Mouse (Mus musculus) adrenal gland, postnatal 36 days (tissue): ENCODE results near the gene Zmiz1. TPM values are rescaled to one million over a fixed set of nuclear protein-coding genes. Genes with fewer than 3 reads are reported as not detected.
A peak's percentile ranks its signal among the peaks of the same experiment; 100 is the strongest.

Source experiments
- DNase-seq, 2 experiments: peaks; one replicate each; pipeline ENCODE4 v3.0.0; 2021; ENCODE audit warnings: mixed read lengths in 1 of 2
- total RNA-seq, 2 experiments: library from RNA; stranded (reverse); gene quantifications; 2 replicates each; pipeline ENCODE4 v1.2.3; 2021

Gene Zmiz1
- total RNA-seq, 2 experiments from 2014 or later, result 98.2 to 143 TPM

- no peak for DNase-seq
Observed at GRCm38 (mm10) chr14:25491961-25492360, 33.0 kb downstream of the Zmiz1 start.

DNA sequence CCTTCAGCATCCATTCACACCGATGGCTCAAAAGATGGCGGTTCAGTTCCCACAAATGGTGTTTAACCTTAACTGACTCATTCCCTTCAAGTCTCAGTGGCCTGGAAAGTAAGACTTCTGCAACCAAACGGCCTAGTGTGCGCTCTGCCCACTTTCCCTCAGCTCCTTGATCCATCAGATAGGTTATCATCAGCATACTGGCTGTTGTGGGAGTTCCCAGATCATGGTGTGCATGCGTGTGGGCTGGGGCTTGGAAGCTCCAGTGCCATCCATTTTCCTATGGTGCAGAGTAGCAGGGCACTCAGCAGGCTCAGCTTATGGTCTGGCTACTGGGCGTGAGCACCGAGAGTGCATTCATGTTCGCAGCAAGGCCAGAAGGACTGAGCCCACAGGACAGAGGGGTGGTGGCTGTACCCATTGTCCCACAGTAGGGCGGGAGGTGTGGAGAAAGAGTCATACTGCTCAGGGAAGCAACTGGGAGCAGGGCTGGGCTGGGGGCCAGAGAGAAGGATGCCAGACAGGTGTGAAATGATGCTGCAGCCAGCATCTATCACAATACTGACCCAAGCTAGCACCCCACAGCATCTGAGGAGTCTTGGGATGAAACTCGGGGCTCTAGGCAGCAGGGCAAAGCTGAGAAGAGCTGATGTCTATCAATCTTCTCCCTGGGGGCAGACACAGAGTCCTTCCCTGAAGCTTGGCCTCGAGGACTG lies 33.7 kb downstream of the Zmiz1 start:
- DNase-seq, result no peak

DNA sequence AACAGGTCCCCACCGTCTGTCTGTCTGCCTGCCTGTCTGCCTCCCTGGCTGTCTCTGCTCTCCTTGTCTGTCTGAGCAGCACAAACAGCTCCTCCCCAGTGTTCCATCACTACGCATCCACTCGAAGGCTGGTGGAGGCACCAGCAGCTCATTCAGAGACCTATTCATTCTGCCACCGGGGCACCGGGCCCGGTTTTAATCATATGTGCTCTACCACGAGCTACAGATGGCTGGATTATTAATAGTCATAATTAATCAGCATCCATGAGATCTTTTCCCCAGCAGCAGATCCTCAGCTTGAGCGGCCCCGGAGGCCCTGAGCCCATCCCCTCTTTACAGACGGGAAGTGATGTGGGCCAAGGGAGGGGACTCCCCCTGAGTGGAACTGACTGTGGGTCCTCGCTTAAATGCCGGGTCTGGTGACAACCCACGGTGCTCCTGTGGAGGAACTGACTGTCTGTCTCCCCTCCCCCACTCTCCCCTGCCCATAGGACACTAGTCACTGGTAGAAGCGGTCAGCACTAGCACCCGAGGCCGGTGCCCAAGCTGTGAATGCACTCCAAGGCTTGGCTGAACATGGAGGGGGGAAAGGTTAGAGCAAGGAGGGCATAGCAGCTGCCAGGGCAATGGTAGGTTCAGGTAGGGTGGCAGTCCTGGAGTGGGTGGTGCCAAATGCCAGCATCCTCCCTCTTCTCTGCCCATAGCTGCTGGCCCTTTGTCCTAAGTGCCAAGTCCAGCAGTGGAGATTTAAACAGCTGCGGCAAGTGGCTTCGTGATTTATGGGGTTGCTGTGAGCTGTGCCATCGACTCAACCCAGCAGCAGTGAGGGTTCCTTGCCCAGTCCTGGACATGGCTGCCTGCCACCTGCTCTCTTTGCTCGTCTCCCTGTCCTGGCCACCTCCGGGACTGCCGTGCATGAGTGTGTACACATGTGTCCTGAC lies 34.6 kb downstream of the Zmiz1 start:
- peak; percentile 60 to 68 for DNase-seq

- DNase-seq, result no peak
Observed at GRCm38 (mm10) chr14:25494778-25495177, 35.8 kb downstream of the Zmiz1 start.

GRCm38 (mm10) chr14:25496116-25496515 lies 37.1 kb downstream of the Zmiz1 start:
- DNase-seq, result peak; percentile 76 to 79

DNA sequence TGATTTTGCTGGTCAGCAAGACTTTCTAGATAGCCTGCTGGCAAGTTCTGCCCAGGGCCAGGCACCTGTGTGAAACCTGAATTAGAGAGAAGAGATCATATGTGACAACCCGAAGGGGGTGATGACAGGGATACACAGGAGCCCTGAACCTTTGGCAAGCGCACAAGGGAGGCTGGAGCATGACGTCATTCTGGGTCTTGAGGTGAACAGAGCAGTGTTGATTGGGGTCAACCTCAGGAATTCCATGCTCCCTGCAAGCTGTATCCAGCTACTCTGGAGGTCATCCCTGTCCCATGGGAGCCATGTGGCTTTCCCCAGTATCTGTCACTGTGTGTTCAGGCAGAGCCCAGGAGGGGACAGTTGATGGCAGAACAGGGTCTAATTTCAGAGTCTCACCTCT lies 38.0 kb downstream of the Zmiz1 start:
- no peak for DNase-seq

GRCm38 (mm10) chr14:25497596-25497995 lies 38.6 kb downstream of the Zmiz1 start:
- peak; percentile 63 to 78 for DNase-seq

DNA sequence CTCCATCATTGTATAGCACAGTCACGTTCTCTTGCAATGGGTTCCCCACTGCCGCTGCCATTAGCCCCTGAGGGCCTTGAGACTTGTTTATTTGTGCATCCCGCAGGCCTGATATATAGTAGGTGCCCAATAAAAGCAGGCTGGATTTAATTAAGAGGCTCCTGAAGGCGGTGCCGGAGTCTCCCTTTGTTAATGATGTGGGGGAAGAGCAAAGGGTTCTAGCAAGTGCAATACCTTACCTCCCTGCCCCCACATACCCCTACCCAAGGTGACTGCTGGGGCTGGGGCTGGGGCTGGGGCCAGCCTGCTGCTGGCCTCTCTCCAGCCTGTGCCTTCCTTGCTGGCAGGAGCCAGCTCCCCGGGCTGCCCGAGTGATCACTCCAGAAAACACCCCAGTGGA lies 39.4 kb downstream of the Zmiz1 start:
- no peak for DNase-seq

DNA sequence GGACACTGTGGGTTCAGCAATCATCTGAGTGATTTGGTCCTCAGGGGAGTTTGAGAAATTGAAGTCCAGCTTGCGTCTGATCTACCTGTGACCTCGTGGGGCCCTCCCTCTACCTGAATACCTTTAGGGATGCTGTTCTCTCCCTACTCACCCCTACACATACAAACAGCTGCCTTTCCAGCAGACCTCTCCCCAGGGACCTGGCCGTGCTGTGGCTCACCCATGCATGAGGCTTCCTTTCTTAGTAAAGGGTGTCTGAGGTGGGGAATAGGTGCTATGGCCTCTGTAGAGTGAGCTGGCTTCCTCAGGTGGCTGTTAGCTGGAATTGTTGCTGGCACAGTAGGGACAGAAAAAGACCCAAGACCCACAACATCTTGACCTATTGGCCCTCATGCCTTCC lies 40.5 kb downstream of the Zmiz1 start:
- DNase-seq, result no peak

GRCm38 (mm10) chr14:25500511-25501120 lies 41.6 kb downstream of the Zmiz1 start:
- no peak for DNase-seq

- no peak for DNase-seq
Observed at GRCm38 (mm10) chr14:25501481-25501880, 42.5 kb downstream of the Zmiz1 start.

- no peak for DNase-seq
Observed at GRCm38 (mm10) chr14:25502355-25502754, 43.4 kb downstream of the Zmiz1 start.

DNA sequence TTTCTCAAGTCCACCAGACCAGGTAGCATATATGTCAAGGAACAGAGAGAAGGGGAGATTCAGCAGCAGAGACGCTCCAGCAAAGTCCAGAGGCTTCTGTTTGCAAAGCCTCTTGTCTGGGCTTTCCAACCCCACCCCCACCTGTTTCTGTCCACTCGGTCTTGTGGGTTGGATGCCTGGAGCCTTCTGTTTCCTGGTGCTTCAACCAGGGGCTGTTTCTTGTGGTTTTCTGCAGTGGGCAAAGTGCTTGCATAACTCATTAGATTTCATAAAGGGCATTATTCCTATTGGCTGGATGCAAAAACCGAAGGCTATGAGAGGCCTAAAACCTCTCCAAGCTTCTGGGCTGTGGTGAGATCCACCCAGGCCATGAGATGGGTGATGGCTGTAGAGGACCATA lies 45.3 kb downstream of the Zmiz1 start:
- DNase-seq, result no peak

- peak; percentile 88 to 90 for DNase-seq
Observed at GRCm38 (mm10) chr14:25505201-25505671, 46.3 kb downstream of the Zmiz1 start.

- peak; percentile 88 to 91 for DNase-seq
Observed at GRCm38 (mm10) chr14:25508111-25508756, 49.2 kb downstream of the Zmiz1 start.

DNA sequence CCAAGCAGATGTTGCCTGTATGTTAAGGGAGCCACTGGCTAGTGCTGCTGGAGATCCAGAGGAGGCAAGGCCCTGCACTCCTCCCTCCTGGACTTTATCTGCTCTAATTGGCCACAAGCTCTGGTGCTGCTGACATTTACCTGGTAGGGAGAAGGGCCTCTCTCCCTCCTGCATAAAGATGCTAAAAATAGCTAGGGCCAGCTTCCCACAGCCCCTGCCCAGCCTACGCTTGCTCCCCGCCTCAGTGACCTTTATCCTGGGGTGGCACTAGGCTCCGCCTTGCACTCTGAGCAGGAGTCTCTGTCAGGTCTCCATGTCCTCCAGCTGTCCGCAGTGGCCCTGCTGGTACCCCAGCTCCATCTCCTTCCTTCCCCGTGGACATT lies 49.8 kb downstream of the Zmiz1 start:
- peak in 1 of 2 experiments; percentile 54 for DNase-seq

DNA sequence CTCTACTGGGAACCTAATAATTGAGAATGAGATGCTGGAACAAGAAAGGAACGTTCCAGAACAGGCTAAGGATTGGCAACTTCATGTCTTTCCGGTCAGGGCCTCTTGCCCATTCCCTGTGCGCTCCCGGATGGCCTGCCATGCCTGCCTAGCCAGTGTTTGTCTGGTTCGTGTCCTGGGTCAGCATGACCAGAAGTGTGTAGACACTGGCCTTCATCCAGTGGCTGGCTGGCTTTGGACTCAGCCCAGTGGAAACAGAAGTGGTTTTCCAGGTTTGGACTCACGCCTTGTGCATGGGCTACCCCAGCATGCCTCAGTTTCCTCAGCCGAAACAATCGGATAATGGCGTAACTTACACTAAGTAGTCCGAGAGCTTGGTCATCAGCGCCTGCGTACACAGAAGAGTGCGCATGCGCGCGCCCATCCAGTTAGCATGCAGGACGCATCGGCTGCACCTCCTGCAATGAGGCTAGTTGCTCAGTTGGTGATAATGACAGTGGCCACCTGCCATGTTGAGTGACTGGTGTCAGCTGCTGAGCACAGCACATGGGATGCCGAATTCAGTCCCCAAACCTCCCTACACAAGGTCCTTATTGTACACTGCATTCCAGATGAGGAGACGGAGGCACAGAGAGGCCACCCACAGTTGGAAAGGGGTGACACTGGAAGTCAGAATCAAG lies 50.6 kb downstream of the Zmiz1 start:
- DNase-seq, result no peak

GRCm38 (mm10) chr14:25510362-25510761 lies 51.4 kb downstream of the Zmiz1 start:
- DNase-seq, result no peak

- peak in 1 of 2 experiments; percentile 44 for DNase-seq
Observed at GRCm38 (mm10) chr14:25510987-25511386, 52.0 kb downstream of the Zmiz1 start.

DNA sequence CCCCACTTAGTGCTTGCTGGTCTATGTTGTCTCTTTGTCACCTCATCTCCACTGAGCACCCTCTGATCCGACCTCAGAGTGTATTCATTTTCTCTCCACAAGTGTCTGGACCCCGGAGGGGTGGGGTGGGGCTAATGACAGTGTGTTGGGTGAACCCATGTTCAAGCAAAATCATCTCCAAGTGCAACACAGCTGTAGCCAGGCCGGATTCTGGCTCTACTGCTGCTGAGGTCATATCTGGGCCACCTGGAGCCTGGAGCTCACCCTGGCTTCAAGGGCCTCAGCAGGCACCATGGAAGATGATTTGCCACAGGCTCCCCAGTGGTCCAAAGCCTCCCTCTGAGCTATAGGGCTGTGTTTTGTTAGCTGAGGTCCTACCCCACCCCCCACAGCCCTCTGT lies 52.6 kb downstream of the Zmiz1 start:
- DNase-seq, result no peak

GRCm38 (mm10) chr14:25511967-25512366 lies 53.0 kb downstream of the Zmiz1 start:
- no peak for DNase-seq

GRCm38 (mm10) chr14:25512803-25513202 lies 53.8 kb downstream of the Zmiz1 start:
- DNase-seq, result no peak
